Mouse (Mus musculus): ENCODE results near the gene Hist1h2ak. TPM values are rescaled to one million over a fixed set of nuclear protein-coding genes. Genes with fewer than 3 reads are reported as not detected.
"Not testable (repeated sequence)": the region's sequence is repeated elsewhere in the genome, so short reads cannot be mapped to it uniquely, and the experiment has no call there.

Hist1h2ak gene
- polyA plus RNA-seq, 1 experiment, result 60.2 TPM

DNA sequence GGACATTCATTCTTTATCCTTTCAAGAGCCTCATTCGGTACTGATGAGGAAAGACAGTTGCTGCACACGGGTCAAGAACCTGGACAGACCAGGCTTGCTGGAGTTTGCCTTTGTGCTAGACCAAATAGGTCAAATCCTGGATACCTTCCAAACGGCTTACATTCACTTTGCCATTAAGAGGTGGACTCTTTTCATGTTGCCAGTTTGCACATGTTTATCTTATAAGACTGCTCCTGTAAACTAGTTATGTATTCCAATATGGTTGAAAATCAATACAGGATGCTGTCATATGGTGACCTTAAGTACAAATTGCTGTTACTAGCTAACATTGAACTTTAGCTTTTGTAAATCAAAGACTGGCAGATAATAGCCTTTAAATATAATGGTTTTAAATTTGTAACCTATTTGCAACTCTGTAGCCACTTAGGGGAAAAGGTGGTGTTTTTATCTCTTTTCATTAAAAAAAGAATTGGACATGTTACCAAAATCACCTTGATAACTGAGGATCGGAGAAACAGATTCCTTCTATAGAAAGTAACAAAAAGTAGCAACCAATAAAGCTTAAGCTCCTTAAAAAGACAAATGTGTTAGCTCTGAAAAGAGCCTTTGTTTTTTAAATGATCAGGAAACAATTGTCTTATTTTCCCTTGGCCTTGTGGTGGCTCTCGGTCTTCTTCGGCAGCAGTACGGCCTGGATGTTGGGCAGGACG, 32.7 kb upstream of the Hist1h2ak start:
- TF ChIP-seq POLR2A (IDR thresholded peaks at IDR 0.05; ENCODE audit: low read depth, low read length), result no peak
- TF ChIP-seq CTCF (IDR thresholded peaks at IDR 0.05; ENCODE audit: extremely low read depth, insufficient read length, insufficient replicate concordance, low read depth, low read length), result no peak
- no peaks in the 10 kb centered on the region for H3K4me1 ChIP-seq (ENCODE audit: control insufficient read depth, insufficient read depth, insufficient read length, low read length)
- H3K36me3 ChIP-seq (ENCODE audit: control insufficient read depth, insufficient read depth, low read length), result no peaks in the 10 kb centered on the region
- peak overlapping the region; percentile 60 for H3K4me3 ChIP-seq (ENCODE audit: low read depth, low read length)
- H3K27ac ChIP-seq (ENCODE audit: insufficient read depth, low read depth, low read length), result peak overlapping the region; percentile 75
- H3K27me3 ChIP-seq (ENCODE audit: control insufficient read depth, insufficient read depth, low read length), result no peaks in the 10 kb centered on the region
- 9% methylated on average over 8 of the region's 8 CpGs for WGBS

- no peak overlapping the region for H3K27ac ChIP-seq (ENCODE audit: insufficient read depth, low read depth, low read length)
- H3K4me3 ChIP-seq (ENCODE audit: low read depth, low read length), result no peak overlapping the region
- 69% methylated on average over 6 of the region's 6 CpGs for WGBS
- H3K36me3 ChIP-seq (ENCODE audit: control insufficient read depth, insufficient read depth, low read length), result no peaks in the 10 kb centered on the region
- TF ChIP-seq POLR2A (IDR thresholded peaks at IDR 0.05; ENCODE audit: low read depth, low read length) (no peak), CTCF (IDR thresholded peaks at IDR 0.05; ENCODE audit: extremely low read depth, insufficient read length, insufficient replicate concordance, low read depth, low read length) (no peak)
- no peaks in the 10 kb centered on the region for H3K27me3 ChIP-seq (ENCODE audit: control insufficient read depth, insufficient read depth, low read length)
- H3K4me1 ChIP-seq (ENCODE audit: control insufficient read depth, insufficient read depth, insufficient read length, low read length), result 0 out of 2 replicates have a peak, but pooled peaks cover 2% of the 10 kb centered on the region
Measured at GRCm38 (mm10) chr13:21784311-21784710, 30.7 kb upstream of the Hist1h2ak start.

DNA sequence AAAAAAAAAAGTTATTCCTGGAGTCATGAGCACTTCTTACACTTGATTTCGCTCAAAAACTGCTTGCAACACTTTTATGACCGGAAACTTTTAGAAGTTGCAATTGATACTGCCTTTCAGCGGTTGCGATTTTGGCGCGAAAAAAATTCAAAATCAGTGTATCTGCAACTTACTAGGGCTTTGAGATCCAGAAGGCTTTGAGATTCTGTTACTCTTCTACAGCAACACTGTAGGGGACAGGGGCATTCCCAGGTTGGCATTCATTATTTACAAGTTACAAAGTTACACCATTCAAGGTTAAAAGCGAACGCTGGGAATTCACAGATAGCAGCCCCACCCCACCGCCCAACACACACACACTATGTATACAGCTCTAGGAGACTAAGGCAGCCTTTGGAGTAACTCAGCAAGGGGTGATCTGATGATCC, 30.1 kb upstream of the Hist1h2ak start:
- WGBS, result 2% methylated on average over 9 of the region's 9 CpGs

DNA sequence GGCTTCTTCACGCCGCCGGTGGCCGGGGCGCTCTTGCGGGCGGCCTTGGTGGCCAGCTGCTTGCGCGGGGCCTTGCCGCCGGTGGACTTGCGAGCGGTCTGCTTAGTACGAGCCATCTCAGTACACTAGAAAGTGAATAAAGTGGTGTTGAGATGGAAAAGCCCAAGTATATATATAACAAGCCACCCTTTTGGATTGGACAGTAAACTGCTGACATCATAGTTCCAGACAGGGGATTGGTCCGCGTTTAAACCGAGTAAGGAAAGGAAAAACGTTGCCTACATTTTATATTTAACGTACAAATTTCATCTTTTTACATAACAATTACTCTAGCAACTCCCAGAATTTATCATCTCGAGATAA, 29.6 kb upstream of the Hist1h2ak start, which contains the start of gene Hist1h3i:
Gene Hist1h3i (minus strand): TSS at position 116 of the 363 bp plus-strand sequence.
- Histone ChIP-seq H3K27me3 (ENCODE audit: control insufficient read depth, insufficient read depth, low read length) (no peaks in the 10 kb centered on the region), H3K4me1 (ENCODE audit: control insufficient read depth, insufficient read depth, insufficient read length, low read length) (0 out of 2 replicates have a peak, but pooled peaks cover 2% of the 10 kb centered on the region), H3K4me3 (ENCODE audit: low read depth, low read length) (peak within 1 kb of the TSS; percentile 57), H3K27ac (ENCODE audit: insufficient read depth, low read depth, low read length) (peak within 1 kb of the TSS; percentile 64), H3K36me3 (ENCODE audit: control insufficient read depth, insufficient read depth, low read length) (no peaks in the 10 kb centered on the region)
- TF ChIP-seq CTCF (IDR thresholded peaks at IDR 0.05; ENCODE audit: extremely low read depth, insufficient read length, insufficient replicate concordance, low read depth, low read length), result no peak
- TF ChIP-seq POLR2A (IDR thresholded peaks at IDR 0.05; ENCODE audit: low read depth, low read length), result no peak
- under 1% methylated on average over 16 of the region's 20 CpGs for WGBS

More for the DNA sequence above, 30.1 kb upstream of the Hist1h2ak start:
- no peaks in the 10 kb centered on the region for H3K36me3 ChIP-seq (ENCODE audit: control insufficient read depth, insufficient read depth, low read length)
- H3K4me1 ChIP-seq (ENCODE audit: control insufficient read depth, insufficient read depth, insufficient read length, low read length), result 0 out of 2 replicates have a peak, but pooled peaks cover 2% of the 10 kb centered on the region
- no peaks in the 10 kb centered on the region for H3K27me3 ChIP-seq (ENCODE audit: control insufficient read depth, insufficient read depth, low read length)
- TF ChIP-seq POLR2A (IDR thresholded peaks at IDR 0.05; ENCODE audit: low read depth, low read length) (no peak), CTCF (IDR thresholded peaks at IDR 0.05; ENCODE audit: extremely low read depth, insufficient read length, insufficient replicate concordance, low read depth, low read length) (no peak)
- H3K27ac ChIP-seq (ENCODE audit: insufficient read depth, low read depth, low read length), result peak overlapping the region; percentile 20; the same call in 1 of the 2 replicates
- no peak overlapping the region for H3K4me3 ChIP-seq (ENCODE audit: low read depth, low read length)

DNA sequence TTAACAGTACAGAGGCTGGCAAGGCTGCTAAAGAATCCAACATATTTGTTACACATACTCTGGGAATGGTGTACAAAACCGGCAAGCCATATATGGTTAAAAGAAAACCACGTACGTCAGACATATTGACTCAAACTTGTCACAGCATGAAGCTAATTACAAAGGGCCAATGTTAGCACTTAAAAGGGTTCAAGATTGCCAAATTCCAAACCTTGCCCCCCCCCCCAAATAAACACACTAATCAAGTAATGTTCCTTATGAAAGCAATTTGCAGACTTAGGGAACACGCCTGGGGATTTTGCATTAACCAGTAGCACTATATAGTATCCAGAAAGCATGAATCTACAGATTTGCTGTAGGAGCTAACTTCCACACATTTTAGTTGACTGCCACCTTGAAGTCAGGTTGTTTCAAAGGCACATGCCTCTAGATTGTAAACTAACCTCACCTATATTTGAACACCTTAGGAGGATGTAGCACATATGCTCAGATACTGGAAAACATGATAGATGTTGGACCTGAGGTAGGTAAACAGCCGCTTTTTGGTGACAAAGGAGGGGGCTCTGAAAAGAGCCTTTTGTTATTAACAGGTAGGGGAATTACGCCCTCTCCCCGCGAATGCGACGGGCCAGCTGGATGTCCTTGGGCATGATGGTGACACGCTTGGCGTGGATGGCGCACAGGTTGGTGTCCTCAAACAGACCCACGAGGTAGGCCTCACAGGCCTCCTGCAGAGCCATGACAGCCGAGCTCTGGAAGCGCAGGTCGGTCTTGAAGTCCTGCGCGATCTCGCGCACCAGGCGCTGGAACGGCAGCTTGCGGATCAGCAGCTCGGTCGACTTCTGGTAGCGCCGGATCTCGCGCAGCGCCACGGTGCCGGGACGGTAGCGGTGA, 29.0 kb upstream of the Hist1h2ak start:
- peak; percentile 43 for TF ChIP-seq POLR2A (IDR thresholded peaks at IDR 0.05; ENCODE audit: low read depth, low read length)
- peak overlapping the region; percentile 57 for H3K4me3 ChIP-seq (ENCODE audit: low read depth, low read length)
- not testable (repeated sequence) for H3K4me1 ChIP-seq (ENCODE audit: control insufficient read depth, insufficient read depth, insufficient read length, low read length); H3K36me3 ChIP-seq (ENCODE audit: control insufficient read depth, insufficient read depth, low read length); H3K27me3 ChIP-seq (ENCODE audit: control insufficient read depth, insufficient read depth, low read length)
- WGBS, result under 1% methylated on average over 21 of the region's 35 CpGs
- peak overlapping the region; percentile 64 for H3K27ac ChIP-seq (ENCODE audit: insufficient read depth, low read depth, low read length)

DNA sequence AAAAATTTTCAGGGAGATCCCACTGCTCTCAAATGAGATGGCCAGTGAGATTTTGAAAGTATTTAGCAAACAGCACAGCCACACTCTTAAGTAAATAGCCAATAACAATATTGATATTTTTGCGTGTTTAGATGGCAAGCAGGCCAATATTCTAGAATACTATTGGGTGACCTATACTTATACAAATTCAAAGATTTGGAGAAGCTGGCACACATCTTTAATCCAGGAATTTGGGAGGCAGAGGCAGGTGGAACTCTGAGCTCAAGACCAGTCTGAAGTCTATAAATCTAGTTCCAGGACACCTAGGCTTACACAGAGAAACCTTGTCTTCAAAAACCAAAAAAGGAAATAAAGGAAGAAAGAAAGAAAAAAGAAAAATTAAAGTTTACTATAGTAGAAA, 28.0 kb upstream of the Hist1h2ak start:
- Histone ChIP-seq H3K36me3 (ENCODE audit: control insufficient read depth, insufficient read depth, low read length) (no peaks in the 10 kb centered on the region), H3K27ac (ENCODE audit: insufficient read depth, low read depth, low read length) (no peak overlapping the region), H3K4me1 (ENCODE audit: control insufficient read depth, insufficient read depth, insufficient read length, low read length) (peaks cover 2% of the 10 kb centered on the region; the same call in 1 of the 2 replicates), H3K4me3 (ENCODE audit: low read depth, low read length) (no peak overlapping the region), H3K27me3 (ENCODE audit: control insufficient read depth, insufficient read depth, low read length) (no peaks in the 10 kb centered on the region)
- TF ChIP-seq CTCF (IDR thresholded peaks at IDR 0.05; ENCODE audit: extremely low read depth, insufficient read length, insufficient replicate concordance, low read depth, low read length) (no peak), POLR2A (IDR thresholded peaks at IDR 0.05; ENCODE audit: low read depth, low read length) (no peak)
- WGBS, result 85% methylated on average over 1 of the region's 1 CpGs
